Mouse (Mus musculus): ENCODE results near the gene Sytl3. TPM values are rescaled to one million over a fixed set of nuclear protein-coding genes. Genes with fewer than 3 reads are reported as not detected.
"Not testable (repeated sequence)": the region's sequence is repeated elsewhere in the genome, so short reads cannot be mapped to it uniquely, and the experiment has no call there.

Sytl3 gene
- polyA plus RNA-seq, 1 experiment: 0.37 TPM

DNA sequence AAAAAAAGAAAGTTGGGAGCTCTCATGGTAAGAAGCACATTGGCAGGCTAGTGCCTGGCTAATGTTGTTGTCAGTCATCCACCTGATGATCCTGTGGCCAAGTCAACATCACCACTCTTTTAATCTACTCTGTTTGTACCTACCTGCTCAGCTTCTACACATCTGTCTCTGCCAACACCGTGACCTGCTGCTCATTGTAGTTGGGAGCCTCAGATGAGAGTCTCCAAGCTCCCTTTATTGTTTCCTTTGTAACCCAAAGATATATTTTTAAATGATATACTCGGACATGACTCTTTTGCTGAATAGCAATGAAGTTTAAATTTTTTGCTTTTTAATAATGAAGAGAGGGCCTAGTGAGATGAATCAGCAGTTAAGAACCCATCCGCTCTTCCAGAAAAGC lies 2.4 kb upstream of the Sytl3 start:
- H3K36me3 ChIP-seq (replicated peaks; ENCODE audit: low read length); H3K4me3 ChIP-seq (replicated peaks); H3K9me3 ChIP-seq; H3K27me3 ChIP-seq (replicated peaks); H3K4me1 ChIP-seq: not testable (repeated sequence)

DNA sequence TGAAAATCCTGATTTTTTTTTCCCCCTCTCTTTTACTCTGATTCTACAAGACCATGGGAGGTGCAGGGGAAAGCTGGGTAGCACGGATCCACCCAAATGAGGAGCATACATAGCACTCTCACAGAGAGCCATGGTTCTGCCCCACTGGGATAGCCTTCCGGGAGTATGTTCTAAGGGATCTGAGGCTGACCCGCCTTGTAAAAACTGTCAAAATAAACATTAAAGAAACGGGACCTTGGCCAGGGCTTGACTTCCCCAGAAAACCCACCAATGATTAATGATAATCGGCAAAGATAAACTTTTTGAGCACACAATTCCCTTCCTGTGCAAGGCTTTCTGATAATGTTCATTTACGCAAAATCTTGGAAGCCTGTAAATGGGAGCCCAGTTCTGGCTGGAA lies 1.7 kb downstream of the Sytl3 start:
- not testable (repeated sequence) for H3K27me3 ChIP-seq (replicated peaks); H3K9me3 ChIP-seq; H3K4me1 ChIP-seq; H3K36me3 ChIP-seq (replicated peaks; ENCODE audit: low read length); H3K4me3 ChIP-seq (replicated peaks)

DNA sequence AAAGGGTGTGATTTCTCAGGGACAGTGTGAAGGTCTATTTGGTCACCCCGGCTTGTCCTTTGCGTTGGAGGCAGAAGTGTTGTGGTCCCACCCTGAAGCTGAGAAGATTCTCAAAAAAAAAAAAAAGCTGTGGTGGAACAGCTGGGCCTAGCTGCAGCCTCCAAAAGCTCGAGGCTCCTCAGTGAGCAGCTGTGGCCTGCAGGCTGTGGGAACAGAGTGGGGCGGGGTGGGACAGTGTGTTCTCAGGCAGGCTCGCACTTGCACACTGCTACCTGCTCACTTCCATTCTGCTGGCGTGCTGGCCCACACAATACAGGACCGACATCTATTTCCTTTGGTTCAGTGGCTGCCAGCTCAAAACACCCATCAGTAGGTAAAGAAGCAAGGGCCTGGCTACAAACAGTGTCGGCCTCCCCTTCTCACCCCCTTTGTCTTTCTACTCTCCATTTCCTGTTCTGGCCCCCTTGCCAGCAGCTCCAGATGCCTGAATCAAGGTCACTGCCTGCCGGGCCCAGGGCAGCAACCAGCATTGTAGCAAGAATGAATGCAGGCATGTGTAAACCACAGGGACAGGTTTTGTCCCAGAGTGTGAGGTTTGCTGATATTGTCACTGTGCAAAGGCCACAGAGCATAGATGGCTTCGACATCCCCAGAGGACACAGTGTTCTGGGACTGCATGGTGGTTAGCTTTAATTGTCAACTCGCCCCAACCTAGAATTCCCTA lies 2.4 kb downstream of the Sytl3 start:
- not testable (repeated sequence) for H3K9me3 ChIP-seq

DNA sequence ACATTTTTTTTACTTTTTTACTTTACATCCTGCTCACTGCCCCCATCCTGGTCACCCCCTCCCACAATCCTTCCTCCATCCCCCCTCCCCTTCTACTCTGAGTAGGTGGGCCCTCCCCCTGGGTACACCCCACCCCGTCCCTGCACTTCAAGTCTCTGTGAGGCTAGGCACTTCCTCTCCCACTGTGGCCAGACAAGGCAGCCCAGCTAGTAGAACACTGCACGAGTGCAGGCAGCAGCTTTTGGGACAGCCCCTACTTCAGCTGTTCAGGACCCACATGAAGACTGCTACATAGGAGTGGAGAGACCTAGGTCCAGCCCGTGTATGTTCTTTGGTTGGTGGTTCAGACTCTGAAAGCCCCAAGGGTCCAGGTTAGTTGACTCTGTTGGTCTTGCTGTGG lies 3.9 kb downstream of the Sytl3 start:
- not testable (repeated sequence) for H3K4me3 ChIP-seq (replicated peaks); H3K27me3 ChIP-seq (replicated peaks); H3K4me1 ChIP-seq; H3K9me3 ChIP-seq; H3K36me3 ChIP-seq (replicated peaks; ENCODE audit: low read length)

More for the DNA sequence above, 2.4 kb downstream of the Sytl3 start:
- H3K4me3 ChIP-seq (replicated peaks); H3K4me1 ChIP-seq; H3K36me3 ChIP-seq (replicated peaks; ENCODE audit: low read length); H3K27me3 ChIP-seq (replicated peaks): not testable (repeated sequence)

DNA sequence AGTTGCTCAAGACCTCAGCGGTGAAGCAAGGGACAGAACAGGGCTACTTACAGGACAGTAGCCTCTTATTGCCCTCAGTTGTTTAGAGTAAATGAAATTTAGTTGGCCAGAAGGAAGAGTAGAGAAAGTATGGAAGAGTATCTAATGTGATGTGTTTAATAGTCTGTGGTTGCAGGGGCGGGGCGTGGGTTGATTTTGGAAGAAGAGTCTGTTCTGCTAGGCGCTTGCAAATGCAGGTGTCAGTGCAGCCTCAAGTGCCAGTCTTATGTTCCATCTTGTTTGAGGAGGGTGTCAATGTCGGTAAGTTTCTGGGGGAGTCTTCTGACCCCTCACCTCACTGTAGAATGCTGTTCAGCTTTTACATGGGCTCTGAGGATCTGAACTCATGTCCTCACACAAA lies 6.5 kb downstream of the Sytl3 start:
- not testable (repeated sequence) for H3K4me1 ChIP-seq; H3K36me3 ChIP-seq (replicated peaks; ENCODE audit: low read length); H3K9me3 ChIP-seq; H3K27me3 ChIP-seq (replicated peaks); H3K4me3 ChIP-seq (replicated peaks)

DNA sequence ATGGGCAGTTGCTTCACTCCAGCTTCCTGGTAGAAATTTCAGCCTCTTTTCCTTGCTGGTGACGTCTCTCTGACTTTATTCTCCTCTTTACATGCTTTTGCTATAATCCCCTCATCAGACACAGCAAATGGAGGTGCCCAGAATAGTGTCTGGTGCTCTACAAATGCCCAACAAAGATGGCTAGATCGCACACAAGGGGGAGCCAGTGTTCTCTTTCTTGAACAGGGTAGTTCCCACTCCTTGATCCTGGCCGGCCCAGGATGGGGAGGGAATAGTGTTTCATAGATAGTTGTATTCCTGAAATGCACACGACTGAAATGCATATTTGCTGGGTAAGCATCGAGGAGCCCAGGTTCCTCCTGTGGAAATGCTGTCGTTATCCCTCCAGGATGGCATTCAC lies 9.6 kb downstream of the Sytl3 start:
- not testable (repeated sequence) for H3K36me3 ChIP-seq (replicated peaks; ENCODE audit: low read length); H3K9me3 ChIP-seq; H3K4me1 ChIP-seq; H3K4me3 ChIP-seq (replicated peaks); H3K27me3 ChIP-seq (replicated peaks)

DNA sequence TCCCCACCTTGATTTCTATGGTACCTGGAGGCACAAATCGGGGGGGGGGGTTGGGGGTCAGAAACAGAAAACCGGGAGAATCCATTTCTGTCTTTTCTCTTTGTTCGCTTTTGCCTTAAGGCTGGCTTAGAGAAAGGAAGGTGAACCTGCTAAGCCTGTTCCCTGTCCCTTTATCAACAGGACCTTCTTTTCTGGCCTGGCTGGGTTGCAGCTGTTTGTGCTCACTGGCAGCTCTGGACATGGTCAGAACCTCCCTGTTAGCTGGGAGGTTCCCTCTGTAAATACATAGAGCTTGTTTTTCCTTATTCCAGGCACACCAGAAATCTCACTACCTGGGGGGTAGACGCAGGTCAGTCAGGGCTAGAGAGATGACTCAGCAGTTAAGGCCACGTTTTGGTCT lies 15.4 kb downstream of the Sytl3 start:
- not testable (repeated sequence) for H3K4me1 ChIP-seq; H3K9me3 ChIP-seq; H3K36me3 ChIP-seq (replicated peaks; ENCODE audit: low read length); H3K4me3 ChIP-seq (replicated peaks); H3K27me3 ChIP-seq (replicated peaks)

DNA sequence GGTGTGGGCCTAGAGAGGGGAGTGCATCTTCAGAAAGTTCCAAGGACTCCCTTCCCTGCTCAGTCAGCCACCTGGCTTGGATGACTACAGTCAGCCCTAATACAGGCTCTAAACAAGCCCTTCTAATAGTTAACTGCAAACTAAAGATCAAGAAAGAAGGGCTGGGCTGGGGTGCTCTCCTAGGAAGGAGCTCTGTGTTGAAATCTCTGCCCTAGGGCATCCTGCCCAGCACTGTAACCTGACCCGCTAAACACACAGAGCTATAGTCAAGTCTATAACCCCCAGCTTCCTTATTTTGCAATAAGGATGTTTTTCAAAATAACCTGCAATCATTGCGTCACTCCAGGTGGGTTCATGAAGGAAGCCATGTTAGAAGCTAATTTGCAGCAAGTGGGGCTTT lies 19.2 kb downstream of the Sytl3 start:
- not testable (repeated sequence) for H3K9me3 ChIP-seq; H3K4me3 ChIP-seq (replicated peaks); H3K36me3 ChIP-seq (replicated peaks; ENCODE audit: low read length); H3K27me3 ChIP-seq (replicated peaks); H3K4me1 ChIP-seq

DNA sequence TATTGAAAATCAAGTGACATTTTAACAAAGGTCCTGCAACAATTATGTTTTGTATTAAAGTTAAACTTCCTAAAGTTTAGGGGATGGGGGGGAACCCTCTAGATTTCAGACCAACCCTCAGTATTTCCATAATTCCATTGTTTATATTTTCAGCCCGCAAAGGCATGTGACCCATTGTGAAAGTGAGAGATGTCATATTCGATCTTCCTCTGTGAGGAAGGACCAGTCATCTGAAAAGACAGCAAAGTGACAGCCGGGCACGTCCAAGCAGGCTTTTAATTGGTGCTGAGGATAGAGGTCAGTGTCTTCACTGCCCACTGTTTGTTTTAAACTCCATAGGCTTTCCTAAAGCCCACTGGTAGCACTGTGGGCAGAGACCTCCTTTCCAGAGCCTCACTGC lies 22.8 kb downstream of the Sytl3 start:
- not testable (repeated sequence) for H3K9me3 ChIP-seq; H3K27me3 ChIP-seq (replicated peaks); H3K4me1 ChIP-seq; H3K36me3 ChIP-seq (replicated peaks; ENCODE audit: low read length); H3K4me3 ChIP-seq (replicated peaks)

DNA sequence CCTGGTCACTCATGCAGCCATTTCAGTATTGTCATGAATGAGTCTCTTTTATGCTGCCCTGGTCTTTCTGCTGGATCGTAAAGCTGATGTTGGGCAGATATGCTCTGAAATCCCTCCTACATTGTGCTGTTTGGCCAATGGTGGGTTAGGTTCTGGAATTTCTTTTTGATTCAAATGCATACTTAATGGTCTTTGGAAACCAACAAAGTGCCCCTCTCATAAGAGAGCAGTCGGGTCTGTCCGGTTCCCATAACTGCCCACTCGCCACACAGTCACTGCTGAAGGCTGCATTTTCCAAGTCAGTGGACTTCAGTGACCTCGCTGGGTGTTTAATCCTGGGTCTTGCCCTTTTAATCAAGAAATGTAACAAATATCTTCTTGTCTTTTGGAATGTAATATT lies 24.8 kb downstream of the Sytl3 start:
- not testable (repeated sequence) for H3K4me3 ChIP-seq (replicated peaks); H3K9me3 ChIP-seq; H3K36me3 ChIP-seq (replicated peaks; ENCODE audit: low read length); H3K27me3 ChIP-seq (replicated peaks); H3K4me1 ChIP-seq

DNA sequence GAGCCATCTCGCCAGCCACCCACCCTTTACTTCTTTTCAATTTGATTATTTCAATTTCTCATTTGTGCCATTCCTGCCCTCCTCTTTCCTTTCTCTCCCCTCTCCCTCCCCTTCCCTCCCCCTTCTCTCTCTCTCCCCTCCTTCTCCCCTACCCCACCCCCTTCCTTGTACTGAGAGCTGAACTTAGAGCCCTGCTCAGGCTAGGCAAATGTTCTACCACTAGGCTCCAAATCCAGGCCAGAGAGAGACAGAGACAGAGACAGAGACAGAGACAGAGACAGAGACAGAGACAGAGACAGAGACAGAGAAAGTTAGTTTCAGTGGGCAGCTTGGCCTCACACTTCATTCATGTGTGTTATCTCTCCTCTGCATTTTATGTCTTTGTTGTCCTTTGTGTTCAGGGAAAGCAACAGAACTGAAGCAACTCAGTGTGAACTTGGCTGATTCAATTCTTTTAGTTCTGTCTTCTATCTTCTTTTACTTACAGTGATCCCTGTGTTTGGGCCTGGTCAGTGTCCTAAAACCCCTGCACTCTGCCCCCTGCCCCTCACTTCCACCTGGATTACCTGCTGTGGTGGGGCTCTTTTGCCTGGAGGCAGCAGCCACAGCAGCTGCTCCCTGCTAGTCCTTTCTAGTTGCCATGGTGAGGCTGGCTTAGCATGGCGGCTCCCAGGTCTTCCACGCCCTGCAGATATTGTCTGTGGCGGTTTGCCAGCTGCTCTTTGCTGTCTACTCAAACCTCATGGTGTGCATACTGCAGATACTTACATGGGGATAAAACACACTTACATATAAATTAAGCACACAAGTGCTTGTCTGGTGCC lies 25.8 kb downstream of the Sytl3 start:
- H3K4me1 ChIP-seq; H3K9me3 ChIP-seq; H3K4me3 ChIP-seq (replicated peaks); H3K27me3 ChIP-seq (replicated peaks); H3K36me3 ChIP-seq (replicated peaks; ENCODE audit: low read length): not testable (repeated sequence)

DNA sequence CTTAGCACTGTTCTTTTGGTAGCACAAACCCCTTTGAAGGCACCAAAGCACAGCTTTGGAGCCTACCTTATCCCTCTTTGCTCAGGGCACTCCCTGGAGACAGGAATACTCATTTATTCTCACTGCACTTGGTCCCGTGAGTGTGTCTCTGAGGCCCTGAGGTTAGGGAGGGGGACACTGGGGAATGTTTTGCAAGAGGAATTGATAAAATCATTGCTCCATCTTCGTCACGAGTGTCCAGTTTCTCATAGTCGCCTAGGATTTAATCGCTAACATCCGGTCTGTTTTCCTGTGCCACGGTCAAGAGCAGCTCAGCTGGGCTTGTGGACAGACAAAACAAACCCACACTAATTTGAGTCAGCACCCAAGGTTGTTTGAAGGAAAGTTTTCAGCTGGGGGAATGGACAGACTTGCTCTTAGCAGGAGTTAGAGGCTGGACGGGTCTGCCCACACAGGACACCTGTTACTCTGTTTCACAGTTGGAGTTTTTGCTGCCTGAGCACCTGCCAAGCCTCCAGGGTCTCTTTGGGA lies 26.5 kb downstream of the Sytl3 start:
- H3K4me3 ChIP-seq (replicated peaks); H3K27me3 ChIP-seq (replicated peaks); H3K36me3 ChIP-seq (replicated peaks; ENCODE audit: low read length); H3K4me1 ChIP-seq; H3K9me3 ChIP-seq: not testable (repeated sequence)

DNA sequence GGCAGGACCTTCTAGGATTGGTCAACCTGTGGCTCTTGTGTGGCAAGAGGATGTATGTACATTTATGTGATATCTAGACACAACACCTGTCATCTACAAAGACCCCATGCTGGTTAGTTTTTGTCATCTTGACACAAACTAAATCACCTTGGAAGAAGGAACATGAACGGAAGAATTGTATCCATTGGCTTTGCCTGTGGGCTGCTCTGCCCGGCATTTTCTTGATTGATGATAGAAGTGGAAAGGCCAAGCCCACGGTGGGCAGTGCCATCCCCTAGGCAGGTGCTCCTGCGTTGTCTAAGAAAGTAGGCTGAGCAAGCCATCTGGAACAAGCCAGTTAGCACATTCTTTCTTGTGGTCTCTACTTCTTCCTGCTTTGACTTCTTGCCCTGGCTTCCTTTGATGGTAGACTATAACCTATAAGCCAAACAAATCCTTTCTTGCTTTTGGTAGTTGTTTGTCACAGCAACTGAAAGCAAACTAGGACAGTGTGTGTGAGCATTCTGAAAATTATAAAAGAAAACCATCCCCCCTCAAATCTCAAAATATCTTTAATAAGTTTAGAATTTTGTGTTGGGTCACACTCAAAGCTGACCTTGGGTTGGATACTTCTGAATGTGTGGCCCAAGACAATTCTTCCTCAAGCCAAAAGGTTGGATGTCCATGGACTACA lies 27.5 kb downstream of the Sytl3 start:
- H3K27me3 ChIP-seq (replicated peaks); H3K4me3 ChIP-seq (replicated peaks); H3K36me3 ChIP-seq (replicated peaks; ENCODE audit: low read length); H3K9me3 ChIP-seq; H3K4me1 ChIP-seq: not testable (repeated sequence)

DNA sequence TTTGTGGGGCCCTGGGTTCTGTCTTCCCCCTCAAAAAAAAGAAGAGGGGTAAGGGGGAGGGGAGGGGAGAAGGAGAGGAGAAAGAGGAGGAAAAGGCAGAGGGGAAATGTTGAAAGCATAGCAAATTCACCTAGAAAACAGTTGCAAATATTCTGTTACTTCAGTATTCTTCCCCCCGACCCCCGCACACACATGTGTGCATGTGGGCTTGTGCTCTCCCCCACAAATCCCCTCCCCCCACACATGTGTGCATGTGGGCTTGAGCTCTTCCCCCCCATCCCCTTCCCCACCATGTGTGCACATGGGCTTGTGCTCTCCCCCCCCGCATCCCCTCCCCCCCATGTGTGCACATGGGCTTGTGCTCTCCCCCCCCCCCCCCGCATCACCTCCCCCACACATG lies 30.5 kb downstream of the Sytl3 start:
- H3K36me3 ChIP-seq (replicated peaks; ENCODE audit: low read length): not testable (repeated sequence)

DNA sequence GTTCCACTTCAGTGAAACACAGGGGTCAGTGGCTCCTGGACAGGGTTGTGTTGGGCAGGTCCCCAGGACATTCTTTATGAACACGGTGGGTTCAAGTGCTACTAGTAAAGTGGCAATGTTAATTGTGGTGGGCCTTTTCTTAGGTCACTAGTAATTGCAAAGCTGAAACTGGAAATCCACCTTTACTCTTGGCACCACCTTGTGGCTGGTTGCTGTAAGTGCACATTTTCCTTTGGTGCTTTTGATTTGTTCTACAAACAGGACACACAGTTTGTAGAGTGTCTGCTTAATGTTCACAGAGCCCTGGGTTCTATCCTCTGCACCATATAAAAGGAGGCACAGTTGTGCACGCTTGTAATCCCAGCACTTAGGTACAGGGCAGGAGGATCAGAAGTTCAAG lies 32.7 kb downstream of the Sytl3 start:
- not testable (repeated sequence) for H3K9me3 ChIP-seq; H3K4me1 ChIP-seq; H3K4me3 ChIP-seq (replicated peaks); H3K27me3 ChIP-seq (replicated peaks); H3K36me3 ChIP-seq (replicated peaks; ENCODE audit: low read length)

More for the DNA sequence above, 30.5 kb downstream of the Sytl3 start:
- H3K4me3 ChIP-seq (replicated peaks); H3K9me3 ChIP-seq; H3K27me3 ChIP-seq (replicated peaks); H3K4me1 ChIP-seq: not testable (repeated sequence)

DNA sequence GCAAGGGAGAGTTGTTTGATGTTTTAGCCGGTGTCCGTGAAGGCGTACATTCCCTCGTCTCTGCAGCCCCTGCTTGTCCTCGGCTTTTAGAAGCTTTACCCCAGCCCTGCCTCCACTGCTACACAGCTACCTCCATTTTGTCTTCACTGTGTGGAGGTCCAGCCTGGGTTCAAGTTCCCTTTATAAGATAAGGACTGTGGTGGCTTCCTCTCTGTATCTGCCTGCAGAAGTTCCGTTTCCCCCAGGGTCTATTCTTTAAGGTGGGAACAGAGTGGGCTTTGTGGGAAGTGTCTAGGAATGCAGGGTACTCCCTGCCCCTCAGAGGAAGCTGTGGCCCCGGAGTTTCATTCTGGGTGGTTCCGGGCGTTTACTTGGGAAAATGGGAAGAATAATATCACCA lies 36.8 kb downstream of the Sytl3 start:
- H3K4me3 ChIP-seq (replicated peaks); H3K36me3 ChIP-seq (replicated peaks; ENCODE audit: low read length); H3K9me3 ChIP-seq; H3K4me1 ChIP-seq; H3K27me3 ChIP-seq (replicated peaks): not testable (repeated sequence)
